Mouse (Mus musculus): Measurements from ENCODE around the gene Cpne5. TPM values are rescaled to one million over a fixed set of nuclear protein-coding genes. Genes with fewer than 3 reads are reported as not detected.

Gene Cpne5
- polyA plus RNA-seq, 1 experiment from 2014 or later = 5.5 TPM

Other genes starting within 250 kb of the Cpne5 start
- gene Stk38, start 230.2 kb downstream of the Cpne5 start, polyA plus RNA-seq (2014; fragmentation: Nextera tagmentation; extraction: Ambion mirVana) = 134 and 143 TPM in 2 replicates
- 823 and 865 TPM in 2 replicates for gene Srsf3, start 205.5 kb downstream of the Cpne5 start, polyA plus RNA-seq (2014; fragmentation: Nextera tagmentation; extraction: Ambion mirVana)
- 27.3 and 33.1 TPM in 2 replicates for gene Cdkn1a, start 147.2 kb downstream of the Cpne5 start, polyA plus RNA-seq (2014; fragmentation: Nextera tagmentation; extraction: Ambion mirVana)
- 0.08 TPM in 1 of 2 replicates, not detected in the other for gene Rab44, start 124.0 kb downstream of the Cpne5 start, polyA plus RNA-seq (2014; fragmentation: Nextera tagmentation; extraction: Ambion mirVana)
- 180 and 188 TPM in 2 replicates for gene Ppil1, start 26.0 kb upstream of the Cpne5 start, polyA plus RNA-seq (2014; fragmentation: Nextera tagmentation; extraction: Ambion mirVana)
- gene BC004004, start 30.6 kb upstream of the Cpne5 start, polyA plus RNA-seq (2014; fragmentation: Nextera tagmentation; extraction: Ambion mirVana) = 58.2 and 61.5 TPM in 2 replicates
- 0.59 and 0.72 TPM in 2 replicates for gene Pi16, start 79.5 kb upstream of the Cpne5 start, polyA plus RNA-seq (2014; fragmentation: Nextera tagmentation; extraction: Ambion mirVana)
- 332 and 420 TPM in 2 replicates for gene Mtch1, start 109.8 kb upstream of the Cpne5 start, polyA plus RNA-seq (2014; fragmentation: Nextera tagmentation; extraction: Ambion mirVana)
- gene Fgd2, start 122.7 kb upstream of the Cpne5 start, polyA plus RNA-seq (2014; fragmentation: Nextera tagmentation; extraction: Ambion mirVana) = 2.4 TPM in 2 replicates